Mouse (Mus musculus) kidney, adult 10 weeks (tissue): Measurements from ENCODE around the gene Irx5. TPM values are rescaled to one million over a fixed set of nuclear protein-coding genes. Genes with fewer than 3 reads are reported as not detected.

ENCODE experiments used
- polyA plus RNA-seq: library from polyadenylated mRNA; stranded (reverse); fragments of 350-450 nt; fragmentation: Illumina TruSeq; extraction: RNeasy Lipid Tissue Mini Kit (QIAGEN cat#74804); gene quantifications from one replicate; pipeline ENCODE4 v1.2.3, GENCODE M21; 2014; ENCODE audit warnings: low read depth, low replicate concordance

Irx5 gene
- polyA plus RNA-seq, result 3.4 TPM

GRCm38 (mm10) chr8:92357398-92357981 lies at the start of gene Irx5:
Gene Irx5, plus strand, starts transcription at chr8:92357625.

